Mouse (Mus musculus): ENCODE data around the gene Timm13. TPM values are rescaled to one million over a fixed set of nuclear protein-coding genes. Genes with fewer than 3 reads are reported as not detected.

Timm13 gene
- polyA plus RNA-seq, 1 experiment = not detected

DNA sequence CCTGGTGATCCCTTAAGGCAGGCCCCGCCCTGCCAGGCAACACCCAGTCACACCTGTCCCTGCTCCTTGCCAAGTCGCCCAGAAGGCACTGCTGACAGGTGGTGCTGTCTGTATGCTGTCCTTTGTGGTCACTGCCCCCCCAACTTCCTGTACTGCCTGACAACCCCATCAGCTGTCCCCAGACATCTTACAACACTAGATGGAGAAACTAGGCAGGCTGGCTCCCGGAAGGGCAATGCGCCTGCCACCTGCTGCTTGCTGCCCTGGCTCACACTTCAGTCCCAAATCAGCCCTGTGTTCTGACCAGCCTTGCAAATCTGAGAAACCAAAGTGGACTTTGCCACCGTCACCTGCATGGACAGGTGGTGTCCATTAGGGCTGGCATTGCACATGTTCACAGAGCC is 13.5 kb upstream of the Timm13 start:
- no peak overlapping the region for H3K27ac ChIP-seq (ENCODE audit: insufficient read depth, low read depth, low read length)
- WGBS = 96% methylated on average over 5 of the region's 5 CpGs
- no peak for TF ChIP-seq POLR2A (IDR thresholded peaks at IDR 0.05; ENCODE audit: insufficient read depth, low read depth, low read length)
- no peak for TF ChIP-seq CTCF (IDR thresholded peaks at IDR 0.05; ENCODE audit: insufficient read depth, low read depth, low read length)
- peaks cover 20% of the 10 kb centered on the region for H3K4me1 ChIP-seq (ENCODE audit: control insufficient read depth, insufficient read depth, low read length)
- no peak overlapping the region for H3K4me3 ChIP-seq (ENCODE audit: insufficient read depth, low read depth, low read length)

DNA sequence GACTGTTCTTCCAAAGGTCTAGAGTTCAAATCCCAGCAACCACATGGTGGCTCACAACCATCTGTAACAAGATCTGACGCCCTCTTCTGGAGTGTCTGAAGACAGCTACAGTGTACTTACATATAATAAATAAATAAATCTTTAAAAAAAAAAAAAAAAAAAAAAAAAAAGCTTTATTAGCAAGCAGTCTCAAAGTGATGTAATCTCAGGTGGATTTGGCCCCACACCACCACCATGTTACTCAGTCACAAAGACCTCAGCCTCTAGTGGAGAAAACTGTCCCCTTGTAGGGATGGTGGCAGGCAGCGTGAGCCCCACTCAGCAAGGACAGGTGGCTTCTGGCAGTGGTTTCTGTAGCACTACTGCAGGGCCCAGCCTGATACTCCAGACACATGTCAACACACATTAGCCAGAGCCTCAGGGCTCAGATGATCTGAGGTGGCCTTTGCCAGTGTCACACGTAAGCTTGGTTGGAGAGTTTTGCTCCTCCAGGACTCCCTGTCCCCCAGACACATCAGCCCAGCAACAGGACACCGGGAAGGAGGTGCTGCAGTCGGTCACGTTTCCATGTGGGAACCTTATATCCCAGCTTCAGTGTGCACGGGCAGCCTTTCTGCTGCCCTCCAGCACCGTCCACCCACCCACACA is 12.7 kb upstream of the Timm13 start:
- 82% methylated on average over 8 of the region's 8 CpGs for WGBS
- H3K4me1 ChIP-seq (ENCODE audit: control insufficient read depth, insufficient read depth, low read length) = peaks cover 20% of the 10 kb centered on the region
- TF ChIP-seq POLR2A (IDR thresholded peaks at IDR 0.05; ENCODE audit: insufficient read depth, low read depth, low read length) (no peak), CTCF (IDR thresholded peaks at IDR 0.05; ENCODE audit: insufficient read depth, low read depth, low read length) (no peak)
- no peak overlapping the region for H3K4me3 ChIP-seq (ENCODE audit: insufficient read depth, low read depth, low read length)
- H3K27ac ChIP-seq (ENCODE audit: insufficient read depth, low read depth, low read length) = no peak overlapping the region

DNA sequence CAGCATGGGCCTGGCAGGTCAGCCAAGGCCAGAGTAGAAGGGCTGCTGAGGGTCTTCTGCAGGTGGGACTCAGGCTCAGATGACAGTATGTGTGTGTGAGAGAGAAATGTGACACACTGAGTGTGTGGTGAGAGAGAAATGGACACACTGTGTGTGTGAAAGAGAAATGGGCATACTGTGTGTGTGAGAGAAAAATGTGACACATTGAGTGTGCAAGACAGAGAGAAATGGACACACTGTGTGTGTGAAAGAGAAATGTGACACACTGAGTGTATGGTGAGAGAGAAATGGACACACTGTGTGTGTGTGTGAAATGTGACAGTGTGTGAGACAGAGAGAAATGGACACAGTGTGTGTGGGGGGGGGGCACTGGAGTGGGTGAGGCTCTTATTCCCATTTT is 11.1 kb upstream of the Timm13 start:
- Histone ChIP-seq H3K4me3 (ENCODE audit: insufficient read depth, low read depth, low read length) (no peak overlapping the region), H3K4me1 (ENCODE audit: control insufficient read depth, insufficient read depth, low read length) (peaks cover 13% of the 10 kb centered on the region), H3K27ac (ENCODE audit: insufficient read depth, low read depth, low read length) (no peak overlapping the region)
- TF ChIP-seq POLR2A (IDR thresholded peaks at IDR 0.05; ENCODE audit: insufficient read depth, low read depth, low read length) (no peak), CTCF (IDR thresholded peaks at IDR 0.05; ENCODE audit: insufficient read depth, low read depth, low read length) (no peak)

DNA sequence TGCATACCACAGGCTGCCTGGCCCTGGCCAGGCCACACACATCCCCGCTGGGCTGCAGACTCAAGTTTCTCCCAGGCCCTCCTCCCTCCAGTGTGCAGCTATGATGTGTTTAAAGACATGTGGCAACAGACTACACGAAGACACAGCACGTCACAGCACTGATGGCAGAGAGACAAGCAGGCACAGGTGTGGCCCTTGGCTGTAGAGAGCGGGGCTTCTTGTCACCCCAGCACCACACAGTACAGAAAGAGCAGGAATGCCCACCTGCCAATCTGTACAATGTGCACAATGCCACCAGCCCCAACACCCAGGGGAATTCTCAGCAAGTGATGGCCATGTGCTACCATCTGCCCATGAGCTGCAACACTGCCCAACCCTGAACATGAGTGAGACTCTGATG is 10.6 kb upstream of the Timm13 start:
- no peak for TF ChIP-seq CTCF (IDR thresholded peaks at IDR 0.05; ENCODE audit: insufficient read depth, low read depth, low read length)
- no peak for TF ChIP-seq POLR2A (IDR thresholded peaks at IDR 0.05; ENCODE audit: insufficient read depth, low read depth, low read length)
- WGBS = 97% methylated on average over 4 of the region's 4 CpGs
- Histone ChIP-seq H3K4me3 (ENCODE audit: insufficient read depth, low read depth, low read length) (no peak overlapping the region), H3K4me1 (ENCODE audit: control insufficient read depth, insufficient read depth, low read length) (peaks cover 8% of the 10 kb centered on the region), H3K27ac (ENCODE audit: insufficient read depth, low read depth, low read length) (no peak overlapping the region)

DNA sequence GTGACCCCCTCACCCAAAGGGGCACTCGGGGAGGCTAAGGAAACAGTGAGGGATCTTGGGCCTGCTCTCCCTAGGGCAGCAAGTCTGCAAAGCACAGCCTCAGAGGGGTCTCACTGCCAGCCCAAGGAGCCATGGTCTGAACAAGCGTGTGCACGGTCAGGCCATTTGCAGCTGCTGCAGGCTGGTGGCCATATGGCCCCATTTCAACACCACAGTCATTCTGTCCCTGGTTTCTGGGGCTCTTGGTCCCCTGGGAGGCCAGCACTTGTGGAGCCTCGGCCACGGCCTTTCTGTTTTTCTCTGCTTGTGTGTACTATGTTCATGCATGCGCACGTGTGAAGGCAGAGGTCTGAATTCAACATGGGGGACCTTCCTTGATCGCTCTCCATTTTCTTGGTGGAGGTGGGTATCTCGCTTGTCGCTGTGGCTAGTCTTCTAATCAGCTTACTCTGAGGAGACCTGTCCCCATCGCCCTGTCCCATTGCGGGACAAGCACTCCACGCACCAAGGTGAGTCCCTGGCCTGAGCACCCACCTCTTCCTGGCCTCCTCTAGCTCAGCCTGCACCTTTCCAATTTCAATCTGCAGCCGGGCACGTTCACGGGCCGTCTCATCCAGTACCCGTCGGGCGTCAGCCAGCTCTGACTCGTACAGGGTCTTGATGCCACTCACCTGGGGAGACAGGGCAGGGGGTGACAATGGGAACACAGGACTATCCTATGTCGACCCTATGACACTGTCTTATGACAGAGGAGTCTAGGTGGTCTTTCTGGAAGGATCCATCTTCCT is 8.8 kb upstream of the Timm13 start:
- WGBS = 92% methylated on average over 22 of the region's 22 CpGs
- no peak overlapping the region for H3K4me3 ChIP-seq (ENCODE audit: insufficient read depth, low read depth, low read length)
- no peak overlapping the region for H3K27ac ChIP-seq (ENCODE audit: insufficient read depth, low read depth, low read length)
- H3K4me1 ChIP-seq (ENCODE audit: control insufficient read depth, insufficient read depth, low read length) = no peaks in the 10 kb centered on the region
- TF ChIP-seq CTCF (IDR thresholded peaks at IDR 0.05; ENCODE audit: insufficient read depth, low read depth, low read length) = no peak
- no peak for TF ChIP-seq POLR2A (IDR thresholded peaks at IDR 0.05; ENCODE audit: insufficient read depth, low read depth, low read length)

DNA sequence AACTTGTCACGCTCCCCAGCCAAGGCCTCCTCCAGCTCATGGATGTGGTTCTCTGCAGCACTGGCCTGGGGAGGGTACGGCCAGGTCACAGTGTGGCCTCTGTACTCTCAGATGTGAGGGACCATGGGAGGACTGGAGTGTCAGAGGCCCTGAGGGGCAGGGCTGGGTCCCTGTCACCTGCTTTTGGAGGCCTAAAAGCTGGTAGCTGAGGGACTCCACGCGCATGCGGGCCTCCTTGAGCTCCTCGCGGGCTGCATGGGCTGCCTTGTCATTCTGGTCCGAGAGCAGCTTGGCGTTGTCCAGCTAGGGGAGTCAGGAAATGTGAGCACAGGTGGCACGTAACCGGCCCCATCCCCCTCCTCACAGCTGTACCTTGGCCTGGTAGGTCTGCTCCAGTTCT is 3.9 kb upstream of the Timm13 start:
- Histone ChIP-seq H3K27ac (ENCODE audit: insufficient read depth, low read depth, low read length) (no peak overlapping the region), H3K4me1 (ENCODE audit: control insufficient read depth, insufficient read depth, low read length) (peaks cover 3% of the 10 kb centered on the region), H3K4me3 (ENCODE audit: insufficient read depth, low read depth, low read length) (no peak overlapping the region)
- WGBS = 93% methylated on average over 11 of the region's 11 CpGs
- no peak for TF ChIP-seq CTCF (IDR thresholded peaks at IDR 0.05; ENCODE audit: insufficient read depth, low read depth, low read length)
- no peak for TF ChIP-seq POLR2A (IDR thresholded peaks at IDR 0.05; ENCODE audit: insufficient read depth, low read depth, low read length)

DNA sequence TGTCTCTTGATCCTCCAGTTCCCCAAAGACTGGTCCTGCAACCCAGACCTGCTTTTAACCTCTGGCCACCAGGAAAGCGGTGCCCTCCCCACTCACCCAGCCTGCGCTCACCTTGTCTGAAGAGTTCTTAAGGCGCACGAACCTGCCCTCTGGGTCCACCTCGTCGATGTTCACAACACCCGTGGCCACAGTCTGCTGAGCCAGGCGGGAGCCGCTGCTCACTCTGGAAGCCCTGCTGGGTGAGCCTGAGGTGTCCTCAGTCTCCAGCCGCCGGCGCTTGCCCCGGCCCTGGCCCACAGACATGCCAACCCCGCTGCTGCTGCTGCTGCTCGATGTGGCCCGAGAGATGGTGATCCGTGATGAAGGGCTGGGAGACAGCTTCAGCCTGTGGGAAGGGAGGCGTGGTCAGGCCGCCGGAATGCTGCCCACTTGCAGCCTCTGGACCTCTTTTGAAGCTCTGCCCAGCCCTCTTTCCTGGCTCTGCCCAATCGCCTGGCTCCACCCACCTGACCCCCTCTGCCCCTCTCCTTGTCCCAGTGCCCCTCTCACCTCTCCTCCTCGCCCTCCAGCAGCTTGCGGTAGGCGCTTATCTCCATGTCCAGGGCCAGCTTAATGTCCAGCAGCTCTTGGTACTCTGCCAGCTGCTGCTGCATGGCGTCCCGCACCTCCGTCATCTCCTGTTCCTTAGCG is 3.4 kb upstream of the Timm13 start:
- TF ChIP-seq POLR2A (IDR thresholded peaks at IDR 0.05; ENCODE audit: insufficient read depth, low read depth, low read length) (no peak), CTCF (IDR thresholded peaks at IDR 0.05; ENCODE audit: insufficient read depth, low read depth, low read length) (no peak)
- H3K4me1 ChIP-seq (ENCODE audit: control insufficient read depth, insufficient read depth, low read length) = peaks cover 9% of the 10 kb centered on the region
- WGBS = 84% methylated on average over 28 of the region's 28 CpGs

DNA sequence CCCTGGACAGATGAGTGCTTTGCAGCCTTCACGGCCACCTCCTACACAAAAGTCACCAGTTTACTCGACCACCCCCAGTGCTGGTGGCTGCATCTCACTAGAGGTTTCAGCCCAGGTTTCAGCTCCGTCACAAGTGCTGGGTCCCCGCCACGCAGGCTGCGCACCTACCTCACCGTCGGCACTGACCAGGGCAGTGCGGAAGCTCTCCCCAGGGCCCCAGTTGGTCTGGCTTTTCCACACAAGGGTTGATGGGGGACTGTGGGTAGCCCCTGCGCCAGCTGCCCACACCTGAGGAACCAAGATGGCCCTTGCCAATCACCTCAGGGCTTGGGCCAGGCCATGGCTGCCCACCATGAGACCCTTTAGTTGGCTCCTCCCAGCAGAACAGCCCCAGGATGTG is 2.5 kb upstream of the Timm13 start:
- Histone ChIP-seq H3K4me1 (ENCODE audit: control insufficient read depth, insufficient read depth, low read length) (peaks cover 16% of the 10 kb centered on the region), H3K27ac (ENCODE audit: insufficient read depth, low read depth, low read length) (no peak overlapping the region), H3K4me3 (ENCODE audit: insufficient read depth, low read depth, low read length) (no peak overlapping the region)
- TF ChIP-seq POLR2A (IDR thresholded peaks at IDR 0.05; ENCODE audit: insufficient read depth, low read depth, low read length) (no peak), CTCF (IDR thresholded peaks at IDR 0.05; ENCODE audit: insufficient read depth, low read depth, low read length) (no peak)
- WGBS = 92% methylated on average over 10 of the region's 10 CpGs

More for the DNA sequence above, 3.4 kb upstream of the Timm13 start:
- H3K27ac ChIP-seq (ENCODE audit: insufficient read depth, low read depth, low read length) = no peak overlapping the region
- no peak overlapping the region for H3K4me3 ChIP-seq (ENCODE audit: insufficient read depth, low read depth, low read length)

Measured in olfactory bulb, adult 2 months (tissue).